Mouse (Mus musculus) small intestine, adult 2 months (tissue): Measurements from ENCODE around the gene Sit1.

Source experiments
- CTCF ChIP-seq: fragments of 200-500 bp; IDR thresholded peaks from 2 replicates; pipeline ENCODE4 v1.5.1; 2012; ENCODE audit warnings: low read depth, mild to moderate bottlenecking, control low read depth, inconsistent platforms, low read length, moderate library complexity, mixed read lengths; ENCODE audit not compliant: insufficient replicate concordance, insufficient read length; ENCODE audit errors: extremely low read depth
- POLR2A ChIP-seq: fragments of 200-500 bp; IDR thresholded peaks from 2 replicates; pipeline ENCODE4 v1.6.1; 2012; ENCODE audit warnings: low read depth, mild to moderate bottlenecking, control low read depth, inconsistent platforms, low read length, moderate library complexity

DNA sequence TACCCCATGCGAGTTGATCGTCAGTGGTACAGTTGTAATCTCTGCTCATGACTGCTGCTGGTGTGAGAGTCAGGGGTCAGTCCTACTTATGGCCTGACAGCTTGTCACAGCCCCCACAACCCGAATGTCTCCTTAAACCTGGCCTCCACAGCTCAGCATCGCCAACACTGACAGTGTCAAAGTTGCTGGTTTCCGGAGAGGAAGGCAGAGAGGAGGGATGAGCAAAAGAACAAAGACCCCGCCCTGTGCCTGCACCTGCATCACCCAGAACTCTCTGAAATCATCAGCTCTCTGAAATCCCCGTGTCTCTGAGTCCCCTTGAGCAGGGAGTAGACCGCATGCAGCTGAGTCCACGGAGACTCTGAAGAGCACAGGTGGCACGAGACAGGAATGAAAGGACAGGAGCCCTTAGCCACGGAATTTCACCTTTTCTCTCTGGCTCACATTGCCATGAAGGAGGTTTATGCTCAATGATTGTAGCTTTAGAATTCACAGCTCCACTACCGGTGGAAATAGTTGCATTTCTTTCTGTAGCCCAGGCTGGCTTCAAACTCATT is at the start of gene Sit1:
- TF ChIP-seq POLR2A = no peak
- TF ChIP-seq CTCF = no peak
